Mouse (Mus musculus): ENCODE data around the gene Tspoap1.

The Tspoap1 gene

GRCm38 (mm10) chr11:87760301-87761081 is at the start of gene Tspoap1:
Gene Tspoap1 (plus strand): TSS chr11:87760541.
- DNase-seq, result no peak

- DNase-seq, result no peak
Measured at GRCm38 (mm10) chr11:87712188-87712587, 48.2 kb upstream of the Tspoap1 start.

GRCm38 (mm10) chr11:87715999-87716398 is 44.3 kb upstream of the Tspoap1 start:
- DNase-seq, result no peak

- DNase-seq, result no peak
Measured at GRCm38 (mm10) chr11:87719526-87719925, 40.8 kb upstream of the Tspoap1 start.

GRCm38 (mm10) chr11:87720324-87720723 is 40.0 kb upstream of the Tspoap1 start:
- DNase-seq, result no peak

GRCm38 (mm10) chr11:87720839-87721238 is 39.5 kb upstream of the Tspoap1 start:
- DNase-seq, result no peak

GRCm38 (mm10) chr11:87722168-87722567 is 38.2 kb upstream of the Tspoap1 start:
- no peak for DNase-seq

GRCm38 (mm10) chr11:87722891-87723290 is 37.5 kb upstream of the Tspoap1 start:
- no peak for DNase-seq

- no peak for DNase-seq
Measured at GRCm38 (mm10) chr11:87725515-87725914, 34.8 kb upstream of the Tspoap1 start.

GRCm38 (mm10) chr11:87725964-87726562 is 34.3 kb upstream of the Tspoap1 start:
- no peak for DNase-seq

- no peak for DNase-seq
Measured at GRCm38 (mm10) chr11:87727021-87727420, 33.3 kb upstream of the Tspoap1 start.

- DNase-seq, result no peak
Measured at GRCm38 (mm10) chr11:87727471-87727870, 32.9 kb upstream of the Tspoap1 start.

- DNase-seq, result no peak
Measured at GRCm38 (mm10) chr11:87728850-87729592, 31.3 kb upstream of the Tspoap1 start.

GRCm38 (mm10) chr11:87729593-87730185 is 30.7 kb upstream of the Tspoap1 start:
- no peak for DNase-seq

- DNase-seq, result no peak
Measured at GRCm38 (mm10) chr11:87730652-87731310, 29.6 kb upstream of the Tspoap1 start.

- DNase-seq, result no peak
Measured at GRCm38 (mm10) chr11:87734346-87734745, 26.0 kb upstream of the Tspoap1 start.

- DNase-seq, result no peak
Measured at GRCm38 (mm10) chr11:87735691-87736090, 24.6 kb upstream of the Tspoap1 start.

- DNase-seq, result peak; percentile 39 to 57
Measured at GRCm38 (mm10) chr11:87736647-87737134, 23.6 kb upstream of the Tspoap1 start.

- peak; percentile 94 to 95 for DNase-seq
Measured at GRCm38 (mm10) chr11:87737175-87737740, 23.1 kb upstream of the Tspoap1 start, which contains the start of gene Supt4a. Gene Supt4a (plus strand): TSS chr11:87737552.

GRCm38 (mm10) chr11:87743691-87744090 is 16.6 kb upstream of the Tspoap1 start:
- DNase-seq, result no peak

- DNase-seq, result no peak
Measured at GRCm38 (mm10) chr11:87744964-87745363, 15.4 kb upstream of the Tspoap1 start.
